Mouse (Mus musculus) right cerebral cortex, postnatal 14 days (tissue): ENCODE results near the gene Tlk1.

ENCODE experiments used
- DNase-seq: peaks from one replicate; pipeline ENCODE4 v3.0.0; 2022

Tlk1 gene

DNA sequence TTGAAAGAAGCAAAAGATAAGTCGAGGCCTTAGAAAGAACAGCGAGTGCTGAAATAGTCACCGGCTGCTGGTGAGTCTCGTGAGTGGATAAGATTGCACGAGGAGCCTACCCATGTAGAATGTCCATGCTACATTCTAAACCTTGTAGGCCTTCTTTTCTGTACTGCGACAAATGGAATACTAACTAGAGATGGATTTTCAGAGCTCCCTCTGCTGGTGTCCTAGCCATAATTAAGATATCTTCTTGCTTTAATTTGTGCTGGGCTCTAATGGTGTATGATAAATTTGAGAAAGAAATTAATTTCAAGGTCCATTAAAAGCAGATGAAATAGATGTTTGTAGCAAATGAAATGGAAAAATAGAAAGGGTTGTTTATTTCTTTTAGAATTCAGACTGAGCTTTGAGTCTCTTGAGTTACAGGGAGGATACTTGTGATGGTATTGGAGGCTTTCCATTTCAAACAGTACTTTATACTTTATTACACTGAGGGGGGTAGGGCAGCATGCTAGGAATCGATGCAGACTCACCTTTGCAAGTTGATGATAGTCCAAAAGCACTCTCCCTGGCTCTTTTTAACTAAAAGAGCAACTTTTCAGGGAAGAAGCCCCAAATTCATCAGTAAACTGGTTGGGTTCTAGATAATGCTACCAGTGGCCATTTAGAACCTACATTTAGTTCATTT, 151.9 kb downstream of the Tlk1 start:
- DNase-seq, result no peak

DNA sequence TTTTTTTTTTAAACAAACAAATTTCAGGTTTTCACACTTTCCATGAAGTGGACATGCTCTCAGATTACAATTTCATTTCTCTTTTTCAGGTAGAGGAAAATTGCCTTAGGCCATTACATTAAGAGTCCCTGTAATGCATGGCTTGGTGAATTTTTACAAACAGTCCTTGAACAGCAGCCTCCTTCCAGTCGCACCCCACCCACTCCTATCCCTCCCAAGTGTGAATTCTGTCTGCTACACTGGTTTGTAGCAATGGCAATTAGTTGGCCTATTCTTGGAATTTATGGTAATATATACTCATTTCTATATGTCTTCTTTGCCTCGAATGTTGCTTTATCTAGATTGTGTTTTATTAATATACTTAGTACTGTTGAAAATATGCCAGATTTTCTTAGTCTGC, 153.1 kb downstream of the Tlk1 start:
- no peak for DNase-seq

DNA sequence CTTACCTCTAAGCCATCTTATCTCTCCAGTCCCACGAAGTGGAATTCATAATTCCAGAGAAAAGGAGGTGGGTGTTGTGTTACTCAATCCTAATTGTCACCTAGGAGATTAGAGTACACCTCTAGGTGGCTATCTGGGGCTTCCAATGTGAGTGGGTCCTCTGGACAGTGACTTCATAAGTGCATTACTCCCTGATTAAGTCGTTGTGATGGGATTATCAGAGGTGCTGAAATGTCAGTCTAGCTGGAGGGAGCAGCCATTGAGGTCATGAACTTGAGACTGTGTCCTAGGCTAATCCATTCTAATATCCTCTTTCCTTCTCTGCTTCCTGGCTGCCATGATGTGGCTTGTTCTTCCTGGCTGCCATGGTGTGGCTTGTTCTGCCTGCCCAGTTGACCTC, 155.6 kb downstream of the Tlk1 start:
- DNase-seq, result no peak

DNA sequence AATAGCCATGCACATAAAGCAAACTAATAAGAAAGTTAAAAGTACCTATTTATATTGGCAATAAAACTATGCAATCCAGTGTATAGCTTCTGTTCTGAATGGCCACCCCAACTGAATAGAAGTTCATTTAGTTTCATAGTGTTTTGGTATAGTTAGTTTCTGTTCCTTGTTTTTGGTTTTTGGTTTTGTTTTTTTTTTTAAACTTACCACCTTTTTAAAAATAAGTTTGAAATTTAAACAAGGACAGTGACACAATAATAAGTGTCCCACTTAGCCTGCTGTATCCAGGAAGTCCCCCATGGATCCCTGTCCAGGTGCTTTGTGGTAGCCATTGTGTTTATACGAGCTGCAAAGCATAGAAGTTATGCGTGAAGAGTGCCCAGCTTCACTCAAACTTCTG, 156.3 kb downstream of the Tlk1 start:
- no peak for DNase-seq

DNA sequence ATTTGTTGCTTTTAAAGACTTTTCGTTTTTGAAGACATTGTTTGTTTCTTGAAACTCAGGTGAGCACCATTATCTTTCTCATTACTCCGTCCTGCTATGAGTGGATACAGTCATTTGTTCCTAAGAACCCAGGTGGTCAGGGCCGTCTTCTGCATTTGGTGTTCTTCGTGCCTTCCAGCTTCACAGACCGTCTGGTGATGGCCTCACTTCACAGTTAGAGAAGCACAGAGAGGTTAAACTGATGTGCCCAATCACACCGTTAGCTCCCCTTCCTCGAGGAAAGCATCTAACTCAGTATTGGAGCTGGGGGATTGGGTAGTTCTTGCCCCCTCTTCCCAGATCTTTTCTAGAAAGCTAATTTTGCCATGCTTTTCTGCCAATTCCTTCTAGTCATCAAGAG, 158.5 kb downstream of the Tlk1 start:
- no peak for DNase-seq

DNA sequence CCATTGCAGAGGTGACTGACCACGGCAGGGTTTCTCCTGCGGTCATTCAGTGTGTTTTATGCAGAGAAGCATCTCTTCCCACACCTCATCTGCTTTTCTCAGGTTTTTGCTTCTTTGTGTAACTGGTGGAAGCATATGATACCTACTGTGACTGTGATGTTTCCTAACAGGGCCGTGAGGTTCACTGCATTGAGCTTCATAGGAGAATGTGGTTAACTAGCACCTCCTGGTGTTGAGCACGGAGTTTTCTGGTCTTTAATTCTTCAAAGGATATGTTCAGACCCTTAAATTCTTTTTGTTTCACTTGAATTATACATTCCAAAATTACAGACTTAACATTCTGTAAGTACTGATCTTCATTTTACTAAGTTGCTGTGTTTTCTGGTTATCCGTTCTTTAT, 161.8 kb downstream of the Tlk1 start:
- DNase-seq, result no peak
